Mouse (Mus musculus) hindbrain, postnatal 0 days (tissue): ENCODE measurements around the gene Zbtb48. TPM values are rescaled to one million over a fixed set of nuclear protein-coding genes. Genes with fewer than 3 reads are reported as not detected.

Experiments
- ATAC-seq: fragments of 200-750 bp; cut with Nextera tagmentation; 2 replicates; pipeline ENCODE4 v1.8.0; 2017; ENCODE audit warnings: mild to moderate bottlenecking, moderate TSS enrichment, moderate library complexity
- DNase-seq: peaks from one replicate; pipeline ENCODE4 v3.0.0-alpha.2; 2015; ENCODE audit warnings: low spot score
- H3K27ac ChIP-seq: fragments of 300-500 bp; sonication (generic); 2 replicates; pipeline ENCODE4 v1.5.1; 2014; ENCODE audit warnings: mild to moderate bottlenecking
- H3K27me3 ChIP-seq: fragments of 300-500 bp; sonication (generic); 2 replicates; pipeline ENCODE4 v1.6.1; 2014; ENCODE audit warnings: low read length, mixed read lengths; ENCODE audit not compliant: insufficient read depth
- H3K36me3 ChIP-seq: fragments of 300-500 bp; sonication (generic); 2 replicates; pipeline ENCODE4 v1.6.1; 2014; ENCODE audit warnings: low read length, mixed read lengths; ENCODE audit not compliant: insufficient read depth
- H3K4me1 ChIP-seq: fragments of 300-500 bp; sonication (generic); 2 replicates; pipeline ENCODE4 v1.6.1; 2014; ENCODE audit warnings: antibody characterized with exemption, low read length, mixed read lengths; ENCODE audit not compliant: insufficient read depth
- H3K4me2 ChIP-seq: fragments of 300-500 bp; sonication (generic); 2 replicates; pipeline ENCODE4 v1.6.1; 2014; ENCODE audit warnings: low read depth, mild to moderate bottlenecking, low read length, moderate library complexity, mixed read lengths
- H3K4me3 ChIP-seq: fragments of 300-500 bp; sonication (generic); 2 replicates; pipeline ENCODE4 v1.5.1; 2014; ENCODE audit warnings: low read length
- H3K9ac ChIP-seq: fragments of 300-500 bp; sonication (generic); replicated peaks from 2 replicates; pipeline ENCODE4 v1.6.1; 2014; ENCODE audit warnings: mild to moderate bottlenecking, low read length, moderate library complexity, mixed read lengths
- H3K9me3 ChIP-seq: fragments of 300-500 bp; sonication (generic); 2 replicates; pipeline ENCODE4 v1.6.1; 2016; ENCODE audit warnings: low read length, mixed read lengths
- CTCF ChIP-seq: IDR thresholded peaks from 2 replicates; pipeline ENCODE4 v1.5.1; 2016; ENCODE audit warnings: antibody characterized with exemption, control low read depth, low read depth
- WGBS: fragments of 180-500 bp; shearing (Covaris S2); extraction: QIAGEN DNeasy Blood & Tissue Kit; methylation state at CpG from one replicate; pipeline ENCODE4 v1.1.7; 2014; 5-methylcytosine and 5-hydroxymethylcytosine counted together
- polyA plus RNA-seq: library from polyadenylated mRNA; unstranded; fragments of >200 nt; fragmentation: Nextera tagmentation; extraction: Ambion mirVana; gene quantifications from 2 replicates; pipeline ENCODE4 v1.2.1, GENCODE M21; 2015
- total RNA-seq: library from RNA; depleted of rRNA; stranded (reverse); fragments of >200 nt; gene quantifications from 2 replicates; pipeline ENCODE4 v1.2.3, GENCODE M21; 2014

Zbtb48 gene
- total and polyA plus RNA-seq, 2 experiments from 2014 or later, result 7.0 to 10.7 TPM

DNA sequence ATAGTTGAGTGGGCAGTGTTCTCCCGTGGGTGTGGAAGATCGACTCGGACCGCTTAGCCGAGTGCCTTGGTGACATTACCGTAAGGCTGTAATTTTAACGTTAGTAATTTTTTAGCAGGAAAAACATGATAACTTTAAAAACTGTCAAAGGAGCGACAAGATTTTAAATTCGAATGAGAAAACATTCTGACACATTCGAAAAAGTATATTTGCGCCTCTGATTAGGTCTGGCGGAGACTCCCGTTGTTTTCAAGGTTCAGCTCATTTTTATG is 30.6 kb downstream of the Zbtb48 start:
- DNase-seq, result no peak
- peak overlapping the region; percentile 99 for H3K4me3 ChIP-seq
- H3K4me2 ChIP-seq, result peak overlapping the region; percentile 70
- peak overlapping the region; percentile 87 for H3K27ac ChIP-seq
- no peaks in the 10 kb centered on the region for H3K27me3 ChIP-seq
- H3K4me1 ChIP-seq, result peaks cover 7% of the 10 kb centered on the region; the same call in 1 of the 2 replicates
- no peak for TF ChIP-seq CTCF
- 5% methylated on average over 13 of the region's 13 CpGs for WGBS
- H3K9ac ChIP-seq, result peak overlapping the region; percentile 82
- no peaks in the 10 kb centered on the region for H3K9me3 ChIP-seq
- peaks cover 6% of the 10 kb centered on the region; the same call in 1 of the 2 replicates for H3K36me3 ChIP-seq
- no peak for ATAC-seq

GRCm38 (mm10) chr4:151996173-151996950 is 31.1 kb downstream of the Zbtb48 start, which contains the start of gene Phf13:
Gene Phf13 (minus strand): TSS chr4:151996258.
- H3K27me3 ChIP-seq, result no peaks in the 10 kb centered on the region
- peaks cover 11% of the 10 kb centered on the region; the same call in 1 of the 2 replicates for H3K36me3 ChIP-seq
- H3K4me2 ChIP-seq, result peak within 1 kb of the TSS; percentile 75
- DNase-seq (peak; percentile 100), ATAC-seq (peak; percentile 97)
- H3K4me3 ChIP-seq, result peak within 1 kb of the TSS; percentile 99
- no peaks in the 10 kb centered on the region for H3K9me3 ChIP-seq
- H3K4me1 ChIP-seq, result peaks cover 7% of the 10 kb centered on the region; the same call in 1 of the 2 replicates
- WGBS, result under 1% methylated on average over 88 of the region's 94 CpGs
- peak within 1 kb of the TSS; percentile 87 for H3K27ac ChIP-seq
- no peak for TF ChIP-seq CTCF
- peak within 1 kb of the TSS; percentile 82 for H3K9ac ChIP-seq

GRCm38 (mm10) chr4:151995371-151996172 is 31.9 kb downstream of the Zbtb48 start:
- no peak for TF ChIP-seq CTCF
- Histone ChIP-seq H3K27ac (peak overlapping the region; percentile 62), H3K4me1 (peaks cover 7% of the 10 kb centered on the region; the same call in 1 of the 2 replicates), H3K27me3 (no peaks in the 10 kb centered on the region), H3K36me3 (peaks cover 19% of the 10 kb centered on the region; the same call in 1 of the 2 replicates), H3K4me3 (peak overlapping the region; percentile 99), H3K4me2 (peak overlapping the region; percentile 75), H3K9me3 (no peaks in the 10 kb centered on the region), H3K9ac (peak overlapping the region; percentile 82)
- WGBS, result 3% methylated on average over 68 of the region's 111 CpGs
- ATAC-seq (no peak; the same call in 1 of the 2 replicates), DNase-seq (peak; percentile 26)

DNA sequence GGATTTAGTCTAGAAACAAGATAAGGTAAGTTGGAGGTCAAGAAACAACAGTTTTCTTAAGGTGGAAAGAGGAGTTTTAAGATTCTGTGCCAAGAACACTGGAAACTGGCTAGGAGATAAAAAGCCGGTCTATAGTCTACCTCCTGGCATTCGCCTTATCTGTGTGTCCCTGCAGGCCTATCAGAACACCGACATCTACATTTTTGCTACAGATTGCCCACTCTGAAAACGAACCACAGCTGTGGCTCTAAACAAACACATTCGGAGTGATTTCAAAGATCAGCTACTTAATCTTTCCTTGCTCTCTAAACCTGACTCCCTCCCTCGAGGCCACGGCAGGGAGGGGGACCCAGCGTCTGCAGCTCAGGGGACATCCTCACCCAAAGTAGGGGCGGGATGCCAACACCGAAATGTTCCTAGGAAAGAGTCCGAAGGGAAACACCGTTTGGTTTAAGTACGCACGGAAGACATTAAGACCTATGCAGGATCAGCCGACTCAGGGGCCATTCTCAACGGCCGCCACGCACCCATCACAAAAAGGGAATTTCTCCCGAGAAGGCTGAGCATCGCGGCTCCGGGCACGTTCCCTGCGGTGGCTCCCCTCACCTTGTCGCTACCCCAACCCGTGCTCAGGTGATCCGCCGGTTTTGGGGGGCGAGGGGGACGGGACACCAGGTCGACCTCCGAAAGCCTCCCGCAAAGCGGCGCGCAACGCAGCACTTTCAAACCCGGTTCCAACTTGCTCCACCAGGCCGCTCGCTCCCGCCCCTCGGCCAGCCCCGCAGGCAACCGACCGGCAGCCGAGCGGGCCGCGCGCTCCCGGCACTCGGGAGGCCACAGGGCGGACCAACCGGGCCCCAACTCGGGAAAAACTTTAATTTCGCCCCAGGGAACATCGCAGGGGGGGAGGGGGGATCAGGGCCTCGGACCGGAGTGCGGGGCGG is 33.0 kb downstream of the Zbtb48 start:
- no peaks in the 10 kb centered on the region for H3K9me3 ChIP-seq
- peak overlapping the region; percentile 75 for H3K4me2 ChIP-seq
- H3K27me3 ChIP-seq, result no peaks in the 10 kb centered on the region
- H3K4me3 ChIP-seq, result peak overlapping the region; percentile 99
- no peak for TF ChIP-seq CTCF
- peak overlapping the region; percentile 62 for H3K27ac ChIP-seq
- H3K9ac ChIP-seq, result peak overlapping the region; percentile 82
- 1% methylated on average over 61 of the region's 61 CpGs for WGBS
- ATAC-seq, result no peak
- DNase-seq, result peak; percentile 43
- peaks cover 7% of the 10 kb centered on the region; the same call in 1 of the 2 replicates for H3K4me1 ChIP-seq
- H3K36me3 ChIP-seq, result peaks cover 23% of the 10 kb centered on the region; the same call in 1 of the 2 replicates

- no peak overlapping the region for H3K27ac ChIP-seq
- no peaks in the 10 kb centered on the region for H3K9me3 ChIP-seq
- H3K36me3 ChIP-seq, result peaks cover 23% of the 10 kb centered on the region; the same call in 1 of the 2 replicates
- H3K4me3 ChIP-seq, result no peak overlapping the region
- DNase-seq (no peak), ATAC-seq (no peak)
- H3K4me2 ChIP-seq, result no peak overlapping the region
- 75% methylated on average over 6 of the region's 6 CpGs for WGBS
- H3K27me3 ChIP-seq, result no peaks in the 10 kb centered on the region
- no peak overlapping the region for H3K9ac ChIP-seq
- no peak for TF ChIP-seq CTCF
- H3K4me1 ChIP-seq, result peaks cover 8% of the 10 kb centered on the region
These were observed 34.4 kb downstream of the Zbtb48 start for GRCm38 (mm10) chr4:151993035-151993434.

DNA sequence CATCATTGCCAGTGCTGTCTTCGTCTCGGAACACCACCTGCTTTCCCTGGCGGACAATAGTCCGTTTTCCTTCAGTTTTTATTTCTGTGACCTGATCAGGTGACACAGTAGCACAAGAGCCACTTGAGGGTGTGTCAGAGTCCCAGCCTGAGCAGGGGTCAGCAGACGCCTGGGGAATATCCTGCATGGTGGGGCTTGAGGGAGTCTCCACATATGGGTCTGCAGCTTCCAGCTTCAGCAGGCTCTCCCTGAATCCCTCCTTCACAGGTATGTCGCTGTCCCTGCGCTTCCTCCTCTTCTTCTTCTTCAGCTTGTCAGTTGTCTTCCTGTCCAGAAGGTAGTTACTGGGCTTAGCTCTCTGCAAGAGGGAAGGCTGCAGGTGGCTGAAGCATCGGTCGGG is 35.4 kb downstream of the Zbtb48 start:
- no peak for TF ChIP-seq CTCF
- Histone ChIP-seq H3K27ac (no peak overlapping the region), H3K9me3 (no peaks in the 10 kb centered on the region), H3K4me1 (peaks cover 7% of the 10 kb centered on the region), H3K4me2 (no peak overlapping the region), H3K27me3 (no peaks in the 10 kb centered on the region), H3K36me3 (peaks cover 23% of the 10 kb centered on the region; the same call in 1 of the 2 replicates), H3K4me3 (no peak overlapping the region), H3K9ac (no peak overlapping the region)
- WGBS, result 93% methylated on average over 9 of the region's 9 CpGs
- no peak for DNase-seq
- ATAC-seq, result no peak
